Mouse (Mus musculus): Measurements from ENCODE around the gene Trim54.

The Trim54 gene

GRCm38 (mm10) chr5:31116354-31116753 lies at the start of gene Trim54:
Trim54 (plus strand) TSS chr5:31116712.
- no peak for DNase-seq (ENCODE audit: low spot score)

GRCm38 (mm10) chr5:31069810-31070209 lies 46.7 kb upstream of the Trim54 start:
- DNase-seq (ENCODE audit: low spot score), result no peak

- DNase-seq (ENCODE audit: low spot score), result no peak
Measured at GRCm38 (mm10) chr5:31071059-31071458, 45.5 kb upstream of the Trim54 start.

GRCm38 (mm10) chr5:31071821-31072220 lies 44.7 kb upstream of the Trim54 start:
- peak; percentile 34 for DNase-seq (ENCODE audit: low spot score)

- no peak for DNase-seq (ENCODE audit: low spot score)
Measured at GRCm38 (mm10) chr5:31073176-31073575, 43.3 kb upstream of the Trim54 start.

GRCm38 (mm10) chr5:31076346-31076745 lies 40.2 kb upstream of the Trim54 start:
- DNase-seq (ENCODE audit: low spot score), result no peak

GRCm38 (mm10) chr5:31080059-31080794 lies 36.3 kb upstream of the Trim54 start:
- DNase-seq (ENCODE audit: low spot score), result no peak

- DNase-seq (ENCODE audit: low spot score), result no peak
Measured at GRCm38 (mm10) chr5:31080795-31081164, 35.7 kb upstream of the Trim54 start.

GRCm38 (mm10) chr5:31081386-31081785 lies 35.1 kb upstream of the Trim54 start:
- peak; percentile 71 for DNase-seq (ENCODE audit: low spot score)

GRCm38 (mm10) chr5:31082355-31082754 lies 34.2 kb upstream of the Trim54 start:
- DNase-seq (ENCODE audit: low spot score), result peak; percentile 87

GRCm38 (mm10) chr5:31082935-31083625 lies 33.4 kb upstream of the Trim54 start:
- no peak for DNase-seq (ENCODE audit: low spot score)

- no peak for DNase-seq (ENCODE audit: low spot score)
Measured at GRCm38 (mm10) chr5:31083949-31084348, 32.6 kb upstream of the Trim54 start.

GRCm38 (mm10) chr5:31086606-31087005 lies 29.9 kb upstream of the Trim54 start:
- DNase-seq (ENCODE audit: low spot score), result no peak

- DNase-seq (ENCODE audit: low spot score), result no peak
Measured at GRCm38 (mm10) chr5:31087131-31087530, 29.4 kb upstream of the Trim54 start.

- DNase-seq (ENCODE audit: low spot score), result no peak
Measured at GRCm38 (mm10) chr5:31092231-31092975, 24.1 kb upstream of the Trim54 start.

- peak; percentile 70 for DNase-seq (ENCODE audit: low spot score)
Measured at GRCm38 (mm10) chr5:31093151-31094041, 23.1 kb upstream of the Trim54 start.

GRCm38 (mm10) chr5:31094100-31094798 lies 22.3 kb upstream of the Trim54 start:
- DNase-seq (ENCODE audit: low spot score), result no peak

- peak; percentile 64 for DNase-seq (ENCODE audit: low spot score)
Measured at GRCm38 (mm10) chr5:31094799-31095691, 21.5 kb upstream of the Trim54 start.

GRCm38 (mm10) chr5:31095711-31096480 lies 20.6 kb upstream of the Trim54 start:
- DNase-seq (ENCODE audit: low spot score), result no peak
